Mouse (Mus musculus): ENCODE measurements at regions not wholly inside any gene's neighbourhood (a gene's known extent, or its start where the extent isn't known, plus 50 kb on each side); places are given as distances from the start of the nearest gene placed in this dataset.
"Not testable (repeated sequence)": the region's sequence is repeated elsewhere in the genome, so short reads cannot be mapped to it uniquely, and the experiment has no call there.

GRCm38 (mm10) chr2:108032301-108033013 is 742.0 kb downstream of the Kcna4 start:
- no peak for DNase-seq (ENCODE audit: low spot score in 2 of 2)

- DNase-seq (ENCODE audit: low spot score in 2 of 2), result no peak
These were observed 743.1 kb downstream of the Kcna4 start for GRCm38 (mm10) chr2:108033328-108034182.

- no peak for DNase-seq (ENCODE audit: low spot score in 2 of 2)
These were observed 744.4 kb downstream of the Kcna4 start for GRCm38 (mm10) chr2:108034882-108035281.

DNA sequence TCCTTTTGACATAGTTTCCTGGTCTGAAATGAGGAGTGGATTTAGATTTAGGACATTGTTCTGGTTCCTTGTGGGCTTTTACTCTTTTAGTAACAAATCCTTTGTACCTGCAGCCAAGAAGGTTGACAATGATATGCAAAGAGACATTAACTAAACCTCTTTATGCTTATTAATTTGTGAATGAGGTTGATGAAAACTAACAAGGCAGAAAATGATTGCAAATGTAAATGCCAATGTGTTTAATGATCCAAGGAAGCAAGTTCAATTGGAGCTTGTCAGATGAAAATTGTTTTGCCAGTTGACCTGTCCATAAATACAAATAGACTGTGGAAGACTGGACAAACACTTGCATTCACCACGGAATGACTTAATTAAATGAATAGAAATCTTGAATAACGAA is 751.6 kb downstream of the Kcna4 start:
- DNase-seq (ENCODE audit: low spot score in 2 of 2), result no peak

DNA sequence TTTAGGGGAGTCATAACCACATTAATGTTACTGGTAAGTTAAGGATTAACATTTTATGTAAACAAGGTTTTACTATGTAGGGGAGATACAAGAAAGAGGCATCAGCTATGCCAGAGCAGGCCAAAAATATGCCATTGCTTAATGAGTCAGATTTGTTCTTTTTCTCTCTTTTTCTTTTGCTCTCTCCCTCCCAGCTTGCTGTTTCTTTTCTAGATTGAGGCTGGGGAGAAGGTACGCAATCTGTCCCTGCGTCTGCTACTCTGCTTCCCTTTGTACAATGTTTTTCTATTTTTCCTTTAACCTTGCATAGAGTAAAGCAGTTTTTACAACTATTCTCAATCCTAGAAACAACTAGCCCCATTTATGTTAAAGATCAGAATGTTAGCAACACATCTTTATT is 754.4 kb downstream of the Kcna4 start:
- no peak for DNase-seq (ENCODE audit: low spot score in 2 of 2)

DNA sequence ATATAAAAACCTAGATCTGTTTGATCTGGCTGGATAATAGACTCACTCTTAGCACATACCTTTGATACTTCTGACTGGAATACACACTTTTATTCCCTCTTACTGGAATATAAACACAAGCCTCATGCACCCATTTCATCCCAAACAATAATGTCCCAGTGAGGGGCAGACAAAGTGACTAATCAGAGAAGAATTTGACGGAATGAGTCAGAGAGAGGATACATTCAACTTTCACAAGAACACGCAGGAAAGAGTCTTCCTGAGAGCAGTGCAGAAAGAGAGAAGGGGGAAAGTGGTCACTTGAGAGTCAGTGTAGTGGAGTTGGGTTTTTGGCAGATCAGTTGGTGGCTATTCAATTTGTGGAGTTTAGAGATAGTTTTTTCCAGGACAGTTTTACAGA is 755.6 kb downstream of the Kcna4 start:
- DNase-seq (ENCODE audit: low spot score in 2 of 2), result no peak

DNA sequence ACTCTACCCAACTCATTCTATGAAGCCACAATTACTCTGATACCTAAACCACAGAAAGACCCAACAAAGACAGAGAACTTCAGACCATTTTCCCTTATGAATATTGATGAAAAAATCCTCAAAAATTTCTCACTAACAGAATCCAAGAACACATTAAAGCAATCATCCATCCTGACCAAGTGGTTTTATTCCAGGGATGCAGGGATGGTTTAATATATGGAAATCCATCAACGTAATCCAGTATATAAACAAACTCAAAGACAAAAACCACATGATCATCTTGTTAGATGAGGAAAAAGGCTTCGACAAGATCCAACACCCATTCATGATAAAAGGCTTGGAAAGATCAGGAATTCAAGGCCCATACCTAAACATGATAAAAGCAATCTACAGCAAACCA is 772.3 kb downstream of the Kcna4 start:
- not testable (repeated sequence) for DNase-seq (ENCODE audit: low spot score in 2 of 2)

- DNase-seq (ENCODE audit: low spot score in 2 of 2), result no peak
These were observed 793.5 kb downstream of the Kcna4 start for GRCm38 (mm10) chr2:108083911-108084310.

GRCm38 (mm10) chr2:108090266-108090665 is 799.8 kb downstream of the Kcna4 start:
- no peak for DNase-seq (ENCODE audit: low spot score in 2 of 2)

- no peak for DNase-seq (ENCODE audit: low spot score in 2 of 2)
These were observed 806.6 kb downstream of the Kcna4 start for GRCm38 (mm10) chr2:108097026-108097425.

GRCm38 (mm10) chr2:108110140-108110539 is 819.7 kb downstream of the Kcna4 start:
- no peak for DNase-seq (ENCODE audit: low spot score in 2 of 2)

- no peak for DNase-seq (ENCODE audit: low spot score in 2 of 2)
These were observed 855.3 kb downstream of the Kcna4 start for GRCm38 (mm10) chr2:108145694-108146093.

DNA sequence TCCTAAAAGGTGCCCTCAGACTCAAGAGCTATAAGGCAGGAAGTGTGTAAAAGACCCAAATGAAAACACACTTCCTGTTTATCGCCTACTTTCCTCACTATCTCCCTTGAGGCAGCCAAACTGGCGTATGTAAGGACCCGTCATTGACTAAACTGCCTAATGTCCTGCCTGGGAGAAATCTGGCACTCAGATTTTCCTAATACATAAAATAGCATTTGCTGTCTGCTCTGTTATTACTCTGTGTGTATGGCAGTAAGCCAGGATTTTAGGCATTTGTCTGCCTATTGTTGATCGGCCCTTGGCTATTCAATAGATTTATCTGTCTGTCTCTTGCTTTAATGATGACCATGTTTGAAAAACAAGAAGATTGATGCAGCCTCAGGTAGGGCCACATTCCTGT is 857.8 kb downstream of the Kcna4 start:
- no peak for DNase-seq (ENCODE audit: low spot score in 2 of 2)

DNA sequence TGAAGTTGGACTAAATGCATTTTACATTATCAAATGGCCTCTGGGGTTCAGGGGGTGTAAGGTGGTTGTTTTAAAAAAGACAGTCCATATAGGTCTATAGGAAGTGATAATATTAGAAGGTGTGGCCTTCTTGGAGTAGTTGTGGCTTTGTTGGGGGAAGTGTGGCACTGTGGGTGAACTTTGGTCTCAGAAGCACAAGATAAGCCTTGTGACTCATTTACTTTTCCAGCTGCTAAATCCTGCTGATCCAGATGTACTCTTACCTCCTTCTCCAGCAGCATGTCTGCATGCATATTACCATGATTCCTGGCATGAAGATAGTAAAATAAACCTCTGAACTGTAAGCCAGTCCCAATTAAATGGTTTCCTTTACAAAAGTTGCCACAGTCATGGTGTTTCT is 865.8 kb downstream of the Kcna4 start:
- no peak for DNase-seq (ENCODE audit: low spot score in 2 of 2)

DNA sequence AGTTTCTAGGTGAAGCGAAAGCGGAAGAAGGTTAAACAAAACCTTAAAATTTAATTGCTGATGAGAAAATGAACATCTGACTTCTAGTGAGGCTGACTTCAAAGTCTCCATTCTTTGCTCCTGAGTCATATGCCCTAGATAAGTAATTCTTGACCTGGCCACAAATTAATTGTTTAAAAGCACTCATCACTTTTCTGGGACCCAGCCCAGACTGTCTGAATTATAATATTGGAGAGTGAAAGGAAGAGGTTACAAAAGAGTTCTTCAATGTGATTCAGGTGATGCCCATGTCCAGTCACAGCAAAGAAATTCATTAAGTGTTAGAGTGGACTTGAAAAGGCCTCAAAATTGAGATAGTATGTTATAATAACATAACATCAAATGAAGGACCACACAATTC is 867.3 kb downstream of the Kcna4 start:
- no peak for DNase-seq (ENCODE audit: low spot score in 2 of 2)

DNA sequence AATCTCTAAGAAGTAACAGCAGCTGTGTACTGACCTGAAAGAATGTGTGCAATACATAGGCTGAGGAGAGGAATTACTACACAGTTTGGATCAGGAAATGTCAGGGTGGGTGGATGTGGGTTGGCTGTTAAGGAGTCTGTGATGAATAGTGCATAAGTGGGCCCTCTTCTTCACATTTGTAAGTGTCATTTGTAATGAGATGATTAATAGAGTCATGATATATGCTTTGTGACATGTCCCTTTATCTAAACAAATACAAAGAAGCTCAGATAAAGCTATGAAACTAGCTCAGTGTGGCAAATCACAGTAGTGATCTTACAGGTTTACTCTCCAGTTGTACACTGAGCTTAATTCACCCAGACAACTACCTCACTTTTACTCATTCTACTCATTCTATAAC is 867.9 kb downstream of the Kcna4 start:
- no peak for DNase-seq (ENCODE audit: low spot score in 2 of 2)

DNA sequence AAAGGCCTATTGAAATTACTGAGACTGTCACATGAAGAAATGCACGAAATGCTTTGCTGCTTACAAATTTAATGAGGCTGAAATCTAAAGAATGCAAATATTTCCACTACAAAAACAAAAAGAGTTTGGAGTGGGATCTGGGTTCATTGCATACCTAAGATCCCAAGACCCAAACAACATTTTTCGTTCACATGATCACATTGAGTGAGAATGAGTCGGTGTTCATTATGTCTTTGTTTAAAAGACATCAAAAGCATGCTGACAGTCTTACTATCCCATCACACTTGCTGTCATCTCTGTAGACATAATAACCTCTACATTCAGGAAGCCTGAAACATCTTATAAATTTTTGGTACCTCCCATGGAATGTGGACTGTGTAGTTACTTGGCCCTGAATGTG is 870.4 kb downstream of the Kcna4 start:
- no peak for DNase-seq (ENCODE audit: low spot score in 2 of 2)

DNA sequence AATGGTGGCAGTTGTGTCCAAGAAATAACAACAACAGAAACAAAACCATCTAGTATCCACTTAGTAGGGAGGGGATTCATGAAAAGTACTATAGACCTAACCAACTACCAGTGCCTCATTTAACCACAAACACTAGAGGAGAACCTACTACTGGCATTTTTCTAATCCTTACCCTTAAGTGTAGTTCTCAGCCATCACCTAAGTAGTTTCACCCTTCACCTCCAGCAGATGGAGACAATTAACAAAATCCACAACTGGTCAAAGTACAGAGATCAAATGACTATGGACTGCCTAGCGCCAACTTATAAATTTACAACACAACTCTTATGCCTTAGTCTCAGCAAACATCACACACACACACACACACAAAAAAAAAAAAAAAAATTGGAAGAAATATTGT is 874.6 kb downstream of the Kcna4 start:
- DNase-seq (ENCODE audit: low spot score in 2 of 2), result no peak

Measured in frontal cortex, postnatal 25 days (tissue).